Mouse (Mus musculus) cerebellum, adult 9-10 months (tissue): ENCODE results near the gene Prmt8.

ENCODE experiments used
- DNase-seq: peaks from one replicate; pipeline ENCODE4 v3.0.0; 2022

Prmt8 gene

GRCm38 (mm10) chr6:127739921-127740320 lies 29.4 kb downstream of the Prmt8 start:
- no peak for DNase-seq

GRCm38 (mm10) chr6:127735130-127735981 lies 33.9 kb downstream of the Prmt8 start:
- no peak for DNase-seq

GRCm38 (mm10) chr6:127723126-127723525 lies 46.1 kb downstream of the Prmt8 start:
- DNase-seq, result no peak

- DNase-seq, result no peak
Observed at GRCm38 (mm10) chr6:127719875-127720274, 49.4 kb downstream of the Prmt8 start.

GRCm38 (mm10) chr6:127717239-127718137 lies 51.8 kb downstream of the Prmt8 start:
- no peak for DNase-seq

- DNase-seq, result no peak
Observed at GRCm38 (mm10) chr6:127715428-127715827, 53.8 kb downstream of the Prmt8 start.

GRCm38 (mm10) chr6:127714906-127715305 lies 54.4 kb downstream of the Prmt8 start:
- no peak for DNase-seq

- DNase-seq, result no peak
Observed at GRCm38 (mm10) chr6:127708218-127708628, 61.0 kb downstream of the Prmt8 start.

- DNase-seq, result no peak
Observed at GRCm38 (mm10) chr6:127701036-127701783, 68.1 kb downstream of the Prmt8 start.

GRCm38 (mm10) chr6:127693681-127694080 lies 75.6 kb downstream of the Prmt8 start:
- no peak for DNase-seq

- no peak for DNase-seq
Observed at GRCm38 (mm10) chr6:127692298-127692697, 77.0 kb downstream of the Prmt8 start.

- no peak for DNase-seq
Observed at GRCm38 (mm10) chr6:127687181-127687860, 82.0 kb downstream of the Prmt8 start.

GRCm38 (mm10) chr6:127684981-127685380 lies 84.3 kb downstream of the Prmt8 start:
- DNase-seq, result no peak

- DNase-seq, result no peak
Observed at GRCm38 (mm10) chr6:127683561-127683960, 85.7 kb downstream of the Prmt8 start.

- no peak for DNase-seq
Observed at GRCm38 (mm10) chr6:127680784-127681183, 88.5 kb downstream of the Prmt8 start.

- DNase-seq, result no peak
Observed at GRCm38 (mm10) chr6:127678998-127679397, 90.3 kb downstream of the Prmt8 start.

GRCm38 (mm10) chr6:127678320-127678719 lies 91.0 kb downstream of the Prmt8 start:
- no peak for DNase-seq

- no peak for DNase-seq
Observed at GRCm38 (mm10) chr6:127676866-127677265, 92.4 kb downstream of the Prmt8 start.

- DNase-seq, result no peak
Observed at GRCm38 (mm10) chr6:127672071-127672470, 97.2 kb downstream of the Prmt8 start.

GRCm38 (mm10) chr6:127670031-127670430 lies 99.2 kb downstream of the Prmt8 start:
- no peak for DNase-seq

- no peak for DNase-seq
Observed at GRCm38 (mm10) chr6:127669313-127669712, 100.0 kb downstream of the Prmt8 start.

GRCm38 (mm10) chr6:127663263-127663662 lies 106.0 kb downstream of the Prmt8 start:
- DNase-seq, result no peak
